Mouse (Mus musculus): ENCODE data around the gene Krtap4-13. TPM values are rescaled to one million over a fixed set of nuclear protein-coding genes. Genes with fewer than 3 reads are reported as not detected.
"Not testable (repeated sequence)": the region's sequence is repeated elsewhere in the genome, so short reads cannot be mapped to it uniquely, and the experiment has no call there.

The Krtap4-13 gene
- polyA plus RNA-seq, 1 experiment from 2014 or later = not detected

GRCm38 (mm10) chr11:99798832-99799231 is 10.9 kb downstream of the Krtap4-13 start, which contains the start of gene Gm11569:
Gene Gm11569 (minus strand): TSS chr11:99798932.
- H3K36me3 ChIP-seq (ENCODE audit: control insufficient read depth, insufficient read depth, low read length); H3K27me3 ChIP-seq (replicated peaks; ENCODE audit: control insufficient read depth, insufficient read depth, low read length); H3K4me1 ChIP-seq (ENCODE audit: control insufficient read depth, insufficient read depth, low read depth, low read length); ATAC-seq; H3K9ac ChIP-seq (ENCODE audit: low read depth, low read length); H3K27ac ChIP-seq (ENCODE audit: low read depth, low read length); H3K4me2 ChIP-seq (ENCODE audit: low read length); H3K4me3 ChIP-seq (ENCODE audit: low read length); H3K9me3 ChIP-seq (ENCODE audit: control insufficient read depth, low read length): not testable (repeated sequence)
- WGBS = no CpG with 5 or more reads among the region's 1 CpGs

GRCm38 (mm10) chr11:99793367-99793766 is 16.3 kb downstream of the Krtap4-13 start, which contains the start of gene Gm11596:
Gene Gm11596 (minus strand): TSS chr11:99793467.
- H3K4me1 ChIP-seq (ENCODE audit: control insufficient read depth, insufficient read depth, low read depth, low read length) = no peaks in the 10 kb centered on the region
- H3K9me3 ChIP-seq (ENCODE audit: control insufficient read depth, low read length) = no peaks in the 10 kb centered on the region
- H3K27me3 ChIP-seq (replicated peaks; ENCODE audit: control insufficient read depth, insufficient read depth, low read length) = no peaks in the 10 kb centered on the region
- no peak within 1 kb of the TSS for H3K4me2 ChIP-seq (ENCODE audit: low read length)
- no peaks in the 10 kb centered on the region for H3K36me3 ChIP-seq (ENCODE audit: control insufficient read depth, insufficient read depth, low read length)
- no peak for ATAC-seq
- no peak within 1 kb of the TSS for H3K9ac ChIP-seq (ENCODE audit: low read depth, low read length)
- H3K4me3 ChIP-seq (ENCODE audit: low read length) = no peak within 1 kb of the TSS
- no peak within 1 kb of the TSS for H3K27ac ChIP-seq (ENCODE audit: low read depth, low read length)
- WGBS = 76% methylated on average over 2 of the region's 2 CpGs

- not testable (repeated sequence) for H3K9ac ChIP-seq (ENCODE audit: low read depth, low read length); H3K9me3 ChIP-seq (ENCODE audit: control insufficient read depth, low read length); H3K27me3 ChIP-seq (replicated peaks; ENCODE audit: control insufficient read depth, insufficient read depth, low read length); ATAC-seq; H3K4me3 ChIP-seq (ENCODE audit: low read length); H3K4me2 ChIP-seq (ENCODE audit: low read length); H3K27ac ChIP-seq (ENCODE audit: low read depth, low read length); H3K36me3 ChIP-seq (ENCODE audit: control insufficient read depth, insufficient read depth, low read length); H3K4me1 ChIP-seq (ENCODE audit: control insufficient read depth, insufficient read depth, low read depth, low read length)
Measured at GRCm38 (mm10) chr11:99784900-99785299, 24.8 kb downstream of the Krtap4-13 start, which contains the start of gene Krtap4-9. Gene Krtap4-9 (plus strand): TSS chr11:99785200.

GRCm38 (mm10) chr11:99780604-99781003 is 29.1 kb downstream of the Krtap4-13 start, which contains the start of gene Krtap4-8:
Gene Krtap4-8 (minus strand): TSS chr11:99780704.
- no peak within 1 kb of the TSS for H3K9ac ChIP-seq (ENCODE audit: low read depth, low read length)
- ATAC-seq = no peak
- no peaks in the 10 kb centered on the region for H3K36me3 ChIP-seq (ENCODE audit: control insufficient read depth, insufficient read depth, low read length)
- no peaks in the 10 kb centered on the region; the same call in 1 of the 2 replicates for H3K4me1 ChIP-seq (ENCODE audit: control insufficient read depth, insufficient read depth, low read depth, low read length)
- H3K4me3 ChIP-seq (ENCODE audit: low read length) = no peak within 1 kb of the TSS
- no peaks in the 10 kb centered on the region for H3K9me3 ChIP-seq (ENCODE audit: control insufficient read depth, low read length)
- no peak within 1 kb of the TSS for H3K4me2 ChIP-seq (ENCODE audit: low read length)
- no peak within 1 kb of the TSS for H3K27ac ChIP-seq (ENCODE audit: low read depth, low read length)
- no peaks in the 10 kb centered on the region for H3K27me3 ChIP-seq (replicated peaks; ENCODE audit: control insufficient read depth, insufficient read depth, low read length)
- 98% methylated on average over 2 of the region's 2 CpGs for WGBS

GRCm38 (mm10) chr11:99778401-99778800 is 31.3 kb downstream of the Krtap4-13 start:
- Histone ChIP-seq H3K4me1 (ENCODE audit: control insufficient read depth, insufficient read depth, low read depth, low read length) (no peaks in the 10 kb centered on the region; the same call in 1 of the 2 replicates), H3K27me3 (replicated peaks; ENCODE audit: control insufficient read depth, insufficient read depth, low read length) (no peaks in the 10 kb centered on the region), H3K9ac (ENCODE audit: low read depth, low read length) (no peak overlapping the region), H3K27ac (ENCODE audit: low read depth, low read length) (no peak overlapping the region), H3K4me3 (ENCODE audit: low read length) (no peak overlapping the region), H3K9me3 (ENCODE audit: control insufficient read depth, low read length) (no peaks in the 10 kb centered on the region), H3K36me3 (ENCODE audit: control insufficient read depth, insufficient read depth, low read length) (no peaks in the 10 kb centered on the region), H3K4me2 (ENCODE audit: low read length) (no peak overlapping the region)
- 42% methylated on average over 7 of the region's 7 CpGs for WGBS
- ATAC-seq = no peak

- H3K4me1 ChIP-seq (ENCODE audit: control insufficient read depth, insufficient read depth, low read depth, low read length); H3K27ac ChIP-seq (ENCODE audit: low read depth, low read length); H3K36me3 ChIP-seq (ENCODE audit: control insufficient read depth, insufficient read depth, low read length); H3K9ac ChIP-seq (ENCODE audit: low read depth, low read length); H3K27me3 ChIP-seq (replicated peaks; ENCODE audit: control insufficient read depth, insufficient read depth, low read length); H3K4me3 ChIP-seq (ENCODE audit: low read length); H3K9me3 ChIP-seq (ENCODE audit: control insufficient read depth, low read length); ATAC-seq; H3K4me2 ChIP-seq (ENCODE audit: low read length): not testable (repeated sequence)
Measured at GRCm38 (mm10) chr11:99772813-99773212, 36.9 kb downstream of the Krtap4-13 start, which contains the start of gene Gm11595. Gene Gm11595 (minus strand): TSS chr11:99772913.

GRCm38 (mm10) chr11:99768410-99768809 is 41.3 kb downstream of the Krtap4-13 start:
- H3K27me3 ChIP-seq (replicated peaks; ENCODE audit: control insufficient read depth, insufficient read depth, low read length) = no peaks in the 10 kb centered on the region
- no peak overlapping the region for H3K9ac ChIP-seq (ENCODE audit: low read depth, low read length)
- no peak overlapping the region for H3K27ac ChIP-seq (ENCODE audit: low read depth, low read length)
- H3K36me3 ChIP-seq (ENCODE audit: control insufficient read depth, insufficient read depth, low read length) = no peaks in the 10 kb centered on the region
- no peak for ATAC-seq
- H3K9me3 ChIP-seq (ENCODE audit: control insufficient read depth, low read length) = no peaks in the 10 kb centered on the region
- 78% methylated on average over 2 of the region's 2 CpGs for WGBS
- no peak overlapping the region for H3K4me2 ChIP-seq (ENCODE audit: low read length)
- no peaks in the 10 kb centered on the region for H3K4me1 ChIP-seq (ENCODE audit: control insufficient read depth, insufficient read depth, low read depth, low read length)
- H3K4me3 ChIP-seq (ENCODE audit: low read length) = no peak overlapping the region

Other genes starting within 250 kb of the Krtap4-13 start
- not detected in 2 replicates for gene Krtap3-1, start 243.3 kb downstream of the Krtap4-13 start, polyA plus RNA-seq (2015; fragmentation: Nextera tagmentation; extraction: Ambion mirVana)
- not detected in 2 replicates for gene Krtap1-5, start 228.9 kb downstream of the Krtap4-13 start, polyA plus RNA-seq (2015; fragmentation: Nextera tagmentation; extraction: Ambion mirVana)
- not detected in 2 replicates for gene Krtap1-4, start 226.2 kb downstream of the Krtap4-13 start, polyA plus RNA-seq (2015; fragmentation: Nextera tagmentation; extraction: Ambion mirVana)
- gene Krtap1-3, start 218.6 kb downstream of the Krtap4-13 start, polyA plus RNA-seq (2015; fragmentation: Nextera tagmentation; extraction: Ambion mirVana) = not detected in 2 replicates
- gene Krtap9-3, start 211.8 kb downstream of the Krtap4-13 start, polyA plus RNA-seq (2015; fragmentation: Nextera tagmentation; extraction: Ambion mirVana) = not detected in 2 replicates
- gene Gm11938, start 206.6 kb downstream of the Krtap4-13 start, polyA plus RNA-seq (2015; fragmentation: Nextera tagmentation; extraction: Ambion mirVana) = not detected in 2 replicates
- not detected in 2 replicates for gene Gm11937, start 199.7 kb downstream of the Krtap4-13 start, polyA plus RNA-seq (2015; fragmentation: Nextera tagmentation; extraction: Ambion mirVana)
- not detected in 2 replicates for gene Krtap2-4, start 195.0 kb downstream of the Krtap4-13 start, polyA plus RNA-seq (2015; fragmentation: Nextera tagmentation; extraction: Ambion mirVana)
- not detected in 2 replicates for gene Gm11562, start 189.5 kb downstream of the Krtap4-13 start, polyA plus RNA-seq (2015; fragmentation: Nextera tagmentation; extraction: Ambion mirVana)
- gene Krtap4-1, start 181.7 kb downstream of the Krtap4-13 start, polyA plus RNA-seq (2015; fragmentation: Nextera tagmentation; extraction: Ambion mirVana) = not detected in 2 replicates
- not detected in 2 replicates for gene Krtap4-2, start 174.8 kb downstream of the Krtap4-13 start, polyA plus RNA-seq (2015; fragmentation: Nextera tagmentation; extraction: Ambion mirVana)
- not detected in 2 replicates for gene Krtap4-7, start 165.8 kb downstream of the Krtap4-13 start, polyA plus RNA-seq (2015; fragmentation: Nextera tagmentation; extraction: Ambion mirVana)
- gene Gm11555, start 159.7 kb downstream of the Krtap4-13 start, polyA plus RNA-seq (2015; fragmentation: Nextera tagmentation; extraction: Ambion mirVana) = not detected in 2 replicates
- gene Gm11563, start 150.9 kb downstream of the Krtap4-13 start, polyA plus RNA-seq (2015; fragmentation: Nextera tagmentation; extraction: Ambion mirVana) = not detected in 2 replicates
- gene Krtap4-6, start 143.9 kb downstream of the Krtap4-13 start, polyA plus RNA-seq (2015; fragmentation: Nextera tagmentation; extraction: Ambion mirVana) = not detected in 2 replicates
- gene Gm14190, start 119.2 kb downstream of the Krtap4-13 start, polyA plus RNA-seq (2015; fragmentation: Nextera tagmentation; extraction: Ambion mirVana) = not detected in 2 replicates
- not detected in 2 replicates for gene Gm14180, start 75.6 kb downstream of the Krtap4-13 start, polyA plus RNA-seq (2015; fragmentation: Nextera tagmentation; extraction: Ambion mirVana)
- not detected in 2 replicates for gene Gm11595, start 37.0 kb downstream of the Krtap4-13 start, polyA plus RNA-seq (2015; fragmentation: Nextera tagmentation; extraction: Ambion mirVana)
- not detected in 2 replicates for gene Krtap4-8, start 29.2 kb downstream of the Krtap4-13 start, polyA plus RNA-seq (2015; fragmentation: Nextera tagmentation; extraction: Ambion mirVana)
- gene Krtap4-9, start 24.7 kb downstream of the Krtap4-13 start, polyA plus RNA-seq (2015; fragmentation: Nextera tagmentation; extraction: Ambion mirVana) = not detected in 2 replicates
- gene Gm11596, start 16.4 kb downstream of the Krtap4-13 start, polyA plus RNA-seq (2015; fragmentation: Nextera tagmentation; extraction: Ambion mirVana) = not detected in 2 replicates
- gene Gm11569, start 11.0 kb downstream of the Krtap4-13 start, polyA plus RNA-seq (2015; fragmentation: Nextera tagmentation; extraction: Ambion mirVana) = not detected in 2 replicates
- not detected in 2 replicates for gene Gm11554, start 5.4 kb downstream of the Krtap4-13 start, polyA plus RNA-seq (2015; fragmentation: Nextera tagmentation; extraction: Ambion mirVana)
- not detected in 2 replicates for gene Gm11564, start 5.8 kb upstream of the Krtap4-13 start, polyA plus RNA-seq (2015; fragmentation: Nextera tagmentation; extraction: Ambion mirVana)
- gene 2300003K06Rik, start 28.2 kb upstream of the Krtap4-13 start, polyA plus RNA-seq (2015; fragmentation: Nextera tagmentation; extraction: Ambion mirVana) = not detected in 2 replicates
- not detected in 2 replicates for gene Krtap4-16, start 41.7 kb upstream of the Krtap4-13 start, polyA plus RNA-seq (2015; fragmentation: Nextera tagmentation; extraction: Ambion mirVana)
- not detected in 2 replicates for gene Gm11568, start 48.0 kb upstream of the Krtap4-13 start, polyA plus RNA-seq (2015; fragmentation: Nextera tagmentation; extraction: Ambion mirVana)
- not detected in 2 replicates for gene Gm11559, start 54.6 kb upstream of the Krtap4-13 start, polyA plus RNA-seq (2015; fragmentation: Nextera tagmentation; extraction: Ambion mirVana)
- not detected in 2 replicates for gene Krtap9-1, start 63.5 kb upstream of the Krtap4-13 start, polyA plus RNA-seq (2015; fragmentation: Nextera tagmentation; extraction: Ambion mirVana)
- gene Gm11567, start 69.3 kb upstream of the Krtap4-13 start, polyA plus RNA-seq (2015; fragmentation: Nextera tagmentation; extraction: Ambion mirVana) = not detected in 2 replicates
- gene Krtap31-1, start 98.0 kb upstream of the Krtap4-13 start, polyA plus RNA-seq (2015; fragmentation: Nextera tagmentation; extraction: Ambion mirVana) = not detected in 2 replicates
- gene Gm11565, start 104.9 kb upstream of the Krtap4-13 start, polyA plus RNA-seq (2015; fragmentation: Nextera tagmentation; extraction: Ambion mirVana) = not detected in 2 replicates
- gene Krtap31-2, start 126.4 kb upstream of the Krtap4-13 start, polyA plus RNA-seq (2015; fragmentation: Nextera tagmentation; extraction: Ambion mirVana) = not detected in 2 replicates
- gene Krtap9-5, start 138.6 kb upstream of the Krtap4-13 start, polyA plus RNA-seq (2015; fragmentation: Nextera tagmentation; extraction: Ambion mirVana) = not detected in 2 replicates
- not detected in 2 replicates for gene Krtap29-1, start 169.2 kb upstream of the Krtap4-13 start, polyA plus RNA-seq (2015; fragmentation: Nextera tagmentation; extraction: Ambion mirVana)
- 0.15 TPM in 1 of 2 replicates, not detected in the other for gene Krtap16-1, start 176.7 kb upstream of the Krtap4-13 start, polyA plus RNA-seq (2015; fragmentation: Nextera tagmentation; extraction: Ambion mirVana)
- 1.1 and 1.7 TPM in 2 replicates for gene Krtap17-1, start 184.1 kb upstream of the Krtap4-13 start, polyA plus RNA-seq (2015; fragmentation: Nextera tagmentation; extraction: Ambion mirVana)
- gene Krt33a, start 206.3 kb upstream of the Krtap4-13 start, polyA plus RNA-seq (2015; fragmentation: Nextera tagmentation; extraction: Ambion mirVana) = not detected in 2 replicates
- 0.12 and 0.13 TPM in 2 replicates for gene Krt33b, start 220.0 kb upstream of the Krtap4-13 start, polyA plus RNA-seq (2015; fragmentation: Nextera tagmentation; extraction: Ambion mirVana)
- not detected in 2 replicates for gene Krt34, start 231.7 kb upstream of the Krtap4-13 start, polyA plus RNA-seq (2015; fragmentation: Nextera tagmentation; extraction: Ambion mirVana)
- not detected in 2 replicates for gene Krt31, start 240.7 kb upstream of the Krtap4-13 start, polyA plus RNA-seq (2015; fragmentation: Nextera tagmentation; extraction: Ambion mirVana)

All from hindbrain, embryonic 16.5 days (tissue).